Mouse (Mus musculus) hematopoietic stem cell, adult 5-6 weeks (primary cell): ENCODE measurements around the gene G430095P16Rik. TPM values are rescaled to one million over a fixed set of nuclear protein-coding genes. Genes with fewer than 3 reads are reported as not detected.

ENCODE experiments used
- ATAC-seq, 2 experiments: fragments of 125-278 bp in 1 of 2; replicated peaks in 1 of 2; 2 replicates each; pipeline ENCODE4 v1.8.0; 2016 to 2017; ENCODE audit warnings: inconsistent platforms in 2 of 2, mild to moderate bottlenecking in 2 of 2, moderate number of reproducible peaks in 2 of 2, low read depth in 1 of 2, moderate TSS enrichment in 1 of 2; ENCODE audit not compliant: low FRiP score in 2 of 2, poor library complexity in 2 of 2, severe bottlenecking in 2 of 2, insufficient read depth in 1 of 2, low TSS enrichment in 1 of 2
- total RNA-seq: library from RNA; stranded (forward); fragments of 172-1452, 232-1000 nt; gene quantifications from 2 replicates; pipeline ENCODE4 v1.2.3, GENCODE M21; 2017

The G430095P16Rik gene
- total RNA-seq, 1 experiment from 2014 or later: 11.4 TPM

GRCm38 (mm10) chr8:84757501-84757900 lies 34.7 kb downstream of the G430095P16Rik start:
- no peak for ATAC-seq

GRCm38 (mm10) chr8:84758308-84758707 lies 35.5 kb downstream of the G430095P16Rik start:
- ATAC-seq: no peak

- ATAC-seq: peak in 1 of 2 experiments; percentile 62; a peak in 2 of 4 replicates
Measured at GRCm38 (mm10) chr8:84759126-84759525, 36.3 kb downstream of the G430095P16Rik start.

- no peak for ATAC-seq
Measured at GRCm38 (mm10) chr8:84759718-84760117, 36.9 kb downstream of the G430095P16Rik start.

GRCm38 (mm10) chr8:84760405-84760805 lies 37.6 kb downstream of the G430095P16Rik start:
- no peak for ATAC-seq

GRCm38 (mm10) chr8:84760901-84761300 lies 38.1 kb downstream of the G430095P16Rik start:
- ATAC-seq: no peak

- ATAC-seq: no peak
Measured at GRCm38 (mm10) chr8:84764100-84764499, 41.3 kb downstream of the G430095P16Rik start.

GRCm38 (mm10) chr8:84764870-84765495 lies 42.2 kb downstream of the G430095P16Rik start:
- ATAC-seq: no peak

- no peak for ATAC-seq
Measured at GRCm38 (mm10) chr8:84765629-84766028, 42.8 kb downstream of the G430095P16Rik start.

- no peak for ATAC-seq
Measured at GRCm38 (mm10) chr8:84766422-84766821, 43.6 kb downstream of the G430095P16Rik start.

GRCm38 (mm10) chr8:84767221-84767620 lies 44.4 kb downstream of the G430095P16Rik start:
- ATAC-seq: no peak

GRCm38 (mm10) chr8:84768343-84769095 lies 45.7 kb downstream of the G430095P16Rik start:
- no peak for ATAC-seq

- ATAC-seq: no peak
Measured at GRCm38 (mm10) chr8:84769324-84769723, 46.5 kb downstream of the G430095P16Rik start.

GRCm38 (mm10) chr8:84770100-84770953 lies 47.5 kb downstream of the G430095P16Rik start:
- ATAC-seq: no peak

- no peak for ATAC-seq
Measured at GRCm38 (mm10) chr8:84771000-84771687, 48.3 kb downstream of the G430095P16Rik start.

- peak; percentile 9 to 28; a peak in 2 of 4 replicates for ATAC-seq
Measured at GRCm38 (mm10) chr8:84771941-84772378, 49.2 kb downstream of the G430095P16Rik start.

- ATAC-seq: no peak
Measured at GRCm38 (mm10) chr8:84772628-84773027, 49.8 kb downstream of the G430095P16Rik start.
